Mouse (Mus musculus): ENCODE measurements at regions not wholly inside any gene's neighbourhood (a gene's known extent, or its start where the extent isn't known, plus 50 kb on each side); places are given as distances from the start of the nearest gene placed in this dataset.

GRCm38 (mm10) chr1:137478459-137478858 is 518.2 kb upstream of the Nr5a2 start:
- Histone ChIP-seq H3K27me3 (ENCODE audit: control insufficient read depth, insufficient read depth, low read depth, low read length) (no peaks in the 10 kb centered on the region), H3K9me3 (replicated peaks; ENCODE audit: control insufficient read depth, low read length) (no peaks in the 10 kb centered on the region), H3K4me2 (ENCODE audit: low read depth, low read length) (no peak overlapping the region), H3K27ac (ENCODE audit: low read length) (no peak overlapping the region), H3K9ac (ENCODE audit: low read depth, low read length) (no peak overlapping the region), H3K4me3 (ENCODE audit: low read depth, low read length) (no peak overlapping the region), H3K4me1 (ENCODE audit: control insufficient read depth, low read depth, low read length) (no peaks in the 10 kb centered on the region), H3K36me3 (ENCODE audit: control insufficient read depth, insufficient read depth) (no peaks in the 10 kb centered on the region)
- WGBS (ENCODE audit: insufficient replicate concordance), result 18% methylated on average over 1 of the region's 1 CpGs
- ATAC-seq (ENCODE audit: low read depth), result no peak

- Histone ChIP-seq H3K27ac (ENCODE audit: low read length) (no peak overlapping the region), H3K4me3 (ENCODE audit: low read depth, low read length) (no peak overlapping the region), H3K4me2 (ENCODE audit: low read depth, low read length) (no peak overlapping the region), H3K36me3 (ENCODE audit: control insufficient read depth, insufficient read depth) (no peaks in the 10 kb centered on the region), H3K9me3 (replicated peaks; ENCODE audit: control insufficient read depth, low read length) (no peaks in the 10 kb centered on the region), H3K4me1 (ENCODE audit: control insufficient read depth, low read depth, low read length) (no peaks in the 10 kb centered on the region), H3K27me3 (ENCODE audit: control insufficient read depth, insufficient read depth, low read depth, low read length) (no peaks in the 10 kb centered on the region), H3K9ac (ENCODE audit: low read depth, low read length) (no peak overlapping the region)
- WGBS (ENCODE audit: insufficient replicate concordance), result 28% methylated on average over 3 of the region's 3 CpGs
- ATAC-seq (ENCODE audit: low read depth), result no peak
Observed at GRCm38 (mm10) chr1:137477239-137477638, 517.0 kb upstream of the Nr5a2 start.

- whole genome bisulfite sequencing (ENCODE audit: insufficient replicate concordance), result 60% methylated on average over 4 of the region's 4 CpGs
- H3K4me2 ChIP-seq (ENCODE audit: low read depth, low read length), result no peak overlapping the region
- H3K9me3 ChIP-seq (replicated peaks; ENCODE audit: control insufficient read depth, low read length), result no peaks in the 10 kb centered on the region
- no peaks in the 10 kb centered on the region for H3K4me1 ChIP-seq (ENCODE audit: control insufficient read depth, low read depth, low read length)
- H3K36me3 ChIP-seq (ENCODE audit: control insufficient read depth, insufficient read depth), result no peaks in the 10 kb centered on the region
- H3K4me3 ChIP-seq (ENCODE audit: low read depth, low read length), result no peak overlapping the region
- no peak overlapping the region for H3K27ac ChIP-seq (ENCODE audit: low read length)
- ATAC-seq (ENCODE audit: low read depth), result no peak
- no peaks in the 10 kb centered on the region for H3K27me3 ChIP-seq (ENCODE audit: control insufficient read depth, insufficient read depth, low read depth, low read length)
- no peak overlapping the region for H3K9ac ChIP-seq (ENCODE audit: low read depth, low read length)
Observed at GRCm38 (mm10) chr1:137474858-137475257, 514.6 kb upstream of the Nr5a2 start.

- no peak overlapping the region for H3K9ac ChIP-seq (ENCODE audit: low read depth, low read length)
- no peaks in the 10 kb centered on the region for H3K36me3 ChIP-seq (ENCODE audit: control insufficient read depth, insufficient read depth)
- no peak overlapping the region for H3K4me3 ChIP-seq (ENCODE audit: low read depth, low read length)
- no peak overlapping the region for H3K4me2 ChIP-seq (ENCODE audit: low read depth, low read length)
- no peaks in the 10 kb centered on the region for H3K27me3 ChIP-seq (ENCODE audit: control insufficient read depth, insufficient read depth, low read depth, low read length)
- H3K27ac ChIP-seq (ENCODE audit: low read length), result no peak overlapping the region
- H3K9me3 ChIP-seq (replicated peaks; ENCODE audit: control insufficient read depth, low read length), result no peaks in the 10 kb centered on the region
- no peak for ATAC-seq (ENCODE audit: low read depth)
- WGBS (ENCODE audit: insufficient replicate concordance), result 62% methylated on average over 4 of the region's 4 CpGs
- H3K4me1 ChIP-seq (ENCODE audit: control insufficient read depth, low read depth, low read length), result no peaks in the 10 kb centered on the region
Observed at GRCm38 (mm10) chr1:137473800-137474685, 513.8 kb upstream of the Nr5a2 start.

GRCm38 (mm10) chr1:137464971-137465370 is 504.7 kb upstream of the Nr5a2 start:
- no peak overlapping the region for H3K27ac ChIP-seq (ENCODE audit: low read length)
- H3K27me3 ChIP-seq (ENCODE audit: control insufficient read depth, insufficient read depth, low read depth, low read length), result no peaks in the 10 kb centered on the region
- WGBS (ENCODE audit: insufficient replicate concordance), result 78% methylated on average over 5 of the region's 5 CpGs
- no peak overlapping the region for H3K4me2 ChIP-seq (ENCODE audit: low read depth, low read length)
- H3K4me3 ChIP-seq (ENCODE audit: low read depth, low read length), result no peak overlapping the region
- ATAC-seq (ENCODE audit: low read depth), result no peak
- no peaks in the 10 kb centered on the region for H3K4me1 ChIP-seq (ENCODE audit: control insufficient read depth, low read depth, low read length)
- no peaks in the 10 kb centered on the region for H3K9me3 ChIP-seq (replicated peaks; ENCODE audit: control insufficient read depth, low read length)
- no peak overlapping the region for H3K9ac ChIP-seq (ENCODE audit: low read depth, low read length)
- no peaks in the 10 kb centered on the region for H3K36me3 ChIP-seq (ENCODE audit: control insufficient read depth, insufficient read depth)

GRCm38 (mm10) chr1:137461189-137461588 is 500.9 kb upstream of the Nr5a2 start:
- Histone ChIP-seq H3K4me2 (ENCODE audit: low read depth, low read length) (no peak overlapping the region), H3K36me3 (ENCODE audit: control insufficient read depth, insufficient read depth) (no peaks in the 10 kb centered on the region), H3K27ac (ENCODE audit: low read length) (no peak overlapping the region), H3K27me3 (ENCODE audit: control insufficient read depth, insufficient read depth, low read depth, low read length) (no peaks in the 10 kb centered on the region), H3K9me3 (replicated peaks; ENCODE audit: control insufficient read depth, low read length) (no peaks in the 10 kb centered on the region), H3K4me1 (ENCODE audit: control insufficient read depth, low read depth, low read length) (no peaks in the 10 kb centered on the region), H3K4me3 (ENCODE audit: low read depth, low read length) (no peak overlapping the region), H3K9ac (ENCODE audit: low read depth, low read length) (no peak overlapping the region)
- ATAC-seq (ENCODE audit: low read depth), result no peak
- WGBS (ENCODE audit: insufficient replicate concordance), result 47% methylated on average over 1 of the region's 1 CpGs

GRCm38 (mm10) chr1:137453446-137454208 is 493.4 kb upstream of the Nr5a2 start:
- H3K4me2 ChIP-seq (ENCODE audit: low read depth, low read length), result no peak overlapping the region
- H3K9ac ChIP-seq (ENCODE audit: low read depth, low read length), result no peak overlapping the region
- 53% methylated on average over 7 of the region's 7 CpGs for WGBS (ENCODE audit: insufficient replicate concordance)
- ATAC-seq (ENCODE audit: low read depth), result no peak
- H3K4me1 ChIP-seq (ENCODE audit: control insufficient read depth, low read depth, low read length), result no peaks in the 10 kb centered on the region
- no peaks in the 10 kb centered on the region for H3K9me3 ChIP-seq (replicated peaks; ENCODE audit: control insufficient read depth, low read length)
- H3K27ac ChIP-seq (ENCODE audit: low read length), result no peak overlapping the region
- no peaks in the 10 kb centered on the region for H3K36me3 ChIP-seq (ENCODE audit: control insufficient read depth, insufficient read depth)
- no peaks in the 10 kb centered on the region for H3K27me3 ChIP-seq (ENCODE audit: control insufficient read depth, insufficient read depth, low read depth, low read length)
- H3K4me3 ChIP-seq (ENCODE audit: low read depth, low read length), result no peak overlapping the region

- Histone ChIP-seq H3K36me3 (ENCODE audit: control insufficient read depth, insufficient read depth) (no peaks in the 10 kb centered on the region), H3K27ac (ENCODE audit: low read length) (no peak overlapping the region), H3K4me1 (ENCODE audit: control insufficient read depth, low read depth, low read length) (no peaks in the 10 kb centered on the region), H3K9ac (ENCODE audit: low read depth, low read length) (no peak overlapping the region), H3K9me3 (replicated peaks; ENCODE audit: control insufficient read depth, low read length) (no peaks in the 10 kb centered on the region), H3K27me3 (ENCODE audit: control insufficient read depth, insufficient read depth, low read depth, low read length) (no peaks in the 10 kb centered on the region), H3K4me3 (ENCODE audit: low read depth, low read length) (no peak overlapping the region), H3K4me2 (ENCODE audit: low read depth, low read length) (no peak overlapping the region)
- no peak for ATAC-seq (ENCODE audit: low read depth)
- 22% methylated on average over 1 of the region's 1 CpGs for WGBS (ENCODE audit: insufficient replicate concordance)
Observed at GRCm38 (mm10) chr1:137452749-137453148, 492.5 kb upstream of the Nr5a2 start.

GRCm38 (mm10) chr1:137446497-137446896 is 486.2 kb upstream of the Nr5a2 start:
- no peaks in the 10 kb centered on the region for H3K36me3 ChIP-seq (ENCODE audit: control insufficient read depth, insufficient read depth)
- H3K27me3 ChIP-seq (ENCODE audit: control insufficient read depth, insufficient read depth, low read depth, low read length), result no peaks in the 10 kb centered on the region
- no peak overlapping the region for H3K27ac ChIP-seq (ENCODE audit: low read length)
- no peak for ATAC-seq (ENCODE audit: low read depth)
- 67% methylated on average over 3 of the region's 3 CpGs for WGBS (ENCODE audit: insufficient replicate concordance)
- no peak overlapping the region for H3K9ac ChIP-seq (ENCODE audit: low read depth, low read length)
- no peak overlapping the region for H3K4me2 ChIP-seq (ENCODE audit: low read depth, low read length)
- H3K4me1 ChIP-seq (ENCODE audit: control insufficient read depth, low read depth, low read length), result no peaks in the 10 kb centered on the region
- H3K4me3 ChIP-seq (ENCODE audit: low read depth, low read length), result no peak overlapping the region
- no peaks in the 10 kb centered on the region for H3K9me3 ChIP-seq (replicated peaks; ENCODE audit: control insufficient read depth, low read length)

Measured in liver, embryonic 16.5 days (tissue).